Mouse (Mus musculus): ENCODE data around the gene Tspo2. TPM values are rescaled to one million over a fixed set of nuclear protein-coding genes. Genes with fewer than 3 reads are reported as not detected.

Gene Tspo2
- polyA plus RNA-seq, 1 experiment: 314 TPM

GRCm38 (mm10) chr17:48408526-48409291 lies 42.6 kb downstream of the Tspo2 start:
- peaks cover 4% of the 10 kb centered on the region for H3K4me1 ChIP-seq (ENCODE audit: control insufficient read depth, insufficient read depth, low read length)
- WGBS: under 1% methylated on average over 47 of the region's 47 CpGs

DNA sequence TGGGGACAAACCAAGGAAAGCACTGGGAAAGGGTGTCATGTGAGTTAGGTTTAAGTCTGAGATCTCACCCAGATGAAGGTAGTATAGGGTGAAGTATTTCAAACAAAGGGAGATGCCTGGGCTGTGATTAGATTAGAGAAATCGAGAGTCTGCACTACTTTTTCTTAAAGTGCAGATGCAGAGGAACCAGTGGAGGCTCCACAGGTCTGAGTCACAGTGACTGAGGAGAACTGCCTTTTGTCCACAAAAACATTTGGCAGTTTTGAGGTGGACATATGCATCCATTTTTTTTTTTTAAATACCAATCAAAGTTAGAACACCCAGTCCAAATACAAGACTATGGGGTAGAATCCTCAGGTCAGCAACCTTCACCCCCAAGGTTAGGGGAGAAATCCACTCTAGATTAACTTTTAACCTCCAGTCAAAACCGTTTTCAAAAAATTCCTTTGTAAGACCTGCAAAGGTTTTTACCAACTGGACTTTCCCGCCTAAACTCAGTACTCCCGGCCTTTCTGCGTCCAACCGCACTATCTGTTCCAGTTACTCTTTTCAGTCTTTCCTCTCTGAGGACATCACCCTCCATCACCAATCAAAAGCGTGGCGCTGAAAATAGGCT lies 43.3 kb downstream of the Tspo2 start:
- Histone ChIP-seq H3K4me3 (replicated peaks; ENCODE audit: control insufficient read depth, low read depth, low read length) (peak overlapping the region; percentile 78), H3K4me1 (ENCODE audit: control insufficient read depth, insufficient read depth, low read length) (peaks cover 4% of the 10 kb centered on the region), H3K27ac (ENCODE audit: control insufficient read depth, insufficient read depth, low read depth, low read length, poor library complexity) (peak overlapping the region; percentile 99)
- no peak for TF ChIP-seq POLR2A (IDR thresholded peaks at IDR 0.05; ENCODE audit: borderline replicate concordance, control insufficient read depth, low read depth, low read length)
- no peak for TF ChIP-seq CTCF (IDR thresholded peaks at IDR 0.05; ENCODE audit: control insufficient read depth, insufficient read depth, low read length)
- 4% methylated on average over 8 of the region's 8 CpGs for WGBS

More at GRCm38 (mm10) chr17:48408526-48409291, 42.6 kb downstream of the Tspo2 start:
- Histone ChIP-seq H3K27ac (ENCODE audit: control insufficient read depth, insufficient read depth, low read depth, low read length, poor library complexity) (peak overlapping the region; percentile 99), H3K4me3 (replicated peaks; ENCODE audit: control insufficient read depth, low read depth, low read length) (peak overlapping the region; percentile 87)
- TF ChIP-seq POLR2A (IDR thresholded peaks at IDR 0.05; ENCODE audit: borderline replicate concordance, control insufficient read depth, low read depth, low read length) (peak; percentile 90; the same call in 1 of the 2 replicates), CTCF (IDR thresholded peaks at IDR 0.05; ENCODE audit: control insufficient read depth, insufficient read depth, low read length) (no peak)

DNA sequence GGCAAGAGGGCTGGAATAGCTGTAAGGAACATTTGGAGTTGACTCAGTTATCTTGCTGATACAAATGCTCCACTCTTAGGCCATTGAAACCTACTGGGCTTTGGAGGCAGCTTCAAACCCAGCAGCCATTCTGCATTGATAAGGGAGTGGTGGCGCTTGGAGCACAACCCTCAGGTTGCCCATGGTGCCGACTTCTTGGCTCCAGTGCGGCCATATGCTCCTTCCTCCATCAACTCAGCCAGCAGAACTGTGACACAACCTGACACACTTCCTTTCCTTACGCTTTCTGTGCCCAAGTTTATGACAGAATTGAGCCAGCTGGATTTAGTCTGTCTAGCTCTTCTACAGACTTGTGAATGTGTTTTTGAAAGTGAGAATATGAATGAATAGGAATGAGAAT lies 44.2 kb downstream of the Tspo2 start:
- H3K4me1 ChIP-seq (ENCODE audit: control insufficient read depth, insufficient read depth, low read length): peaks cover 4% of the 10 kb centered on the region
- WGBS: 22% methylated on average over 4 of the region's 4 CpGs
- H3K4me3 ChIP-seq (replicated peaks; ENCODE audit: control insufficient read depth, low read depth, low read length): peak overlapping the region; percentile 23
- no peak for TF ChIP-seq POLR2A (IDR thresholded peaks at IDR 0.05; ENCODE audit: borderline replicate concordance, control insufficient read depth, low read depth, low read length)
- TF ChIP-seq CTCF (IDR thresholded peaks at IDR 0.05; ENCODE audit: control insufficient read depth, insufficient read depth, low read length): no peak
- peak overlapping the region; percentile 42; the same call in 1 of the 2 replicates for H3K27ac ChIP-seq (ENCODE audit: control insufficient read depth, insufficient read depth, low read depth, low read length, poor library complexity)

GRCm38 (mm10) chr17:48404706-48405105 lies 46.6 kb downstream of the Tspo2 start:
- peaks cover 4% of the 10 kb centered on the region for H3K4me1 ChIP-seq (ENCODE audit: control insufficient read depth, insufficient read depth, low read length)
- H3K4me3 ChIP-seq (replicated peaks; ENCODE audit: control insufficient read depth, low read depth, low read length): no peak overlapping the region
- TF ChIP-seq CTCF (IDR thresholded peaks at IDR 0.05; ENCODE audit: control insufficient read depth, insufficient read depth, low read length) (no peak), POLR2A (IDR thresholded peaks at IDR 0.05; ENCODE audit: borderline replicate concordance, control insufficient read depth, low read depth, low read length) (no peak)
- WGBS: 39% methylated on average over 1 of the region's 1 CpGs
- no peak overlapping the region for H3K27ac ChIP-seq (ENCODE audit: control insufficient read depth, insufficient read depth, low read depth, low read length, poor library complexity)

GRCm38 (mm10) chr17:48403848-48404247 lies 47.5 kb downstream of the Tspo2 start:
- H3K27ac ChIP-seq (ENCODE audit: control insufficient read depth, insufficient read depth, low read depth, low read length, poor library complexity): no peak overlapping the region; the same call in 1 of the 2 replicates
- peaks cover 4% of the 10 kb centered on the region for H3K4me1 ChIP-seq (ENCODE audit: control insufficient read depth, insufficient read depth, low read length)
- H3K4me3 ChIP-seq (replicated peaks; ENCODE audit: control insufficient read depth, low read depth, low read length): no peak overlapping the region
- WGBS: 64% methylated on average over 2 of the region's 2 CpGs
- TF ChIP-seq CTCF (IDR thresholded peaks at IDR 0.05; ENCODE audit: control insufficient read depth, insufficient read depth, low read length) (no peak), POLR2A (IDR thresholded peaks at IDR 0.05; ENCODE audit: borderline replicate concordance, control insufficient read depth, low read depth, low read length) (no peak)

- Histone ChIP-seq H3K4me3 (replicated peaks; ENCODE audit: control insufficient read depth, low read depth, low read length) (no peak overlapping the region), H3K4me1 (ENCODE audit: control insufficient read depth, insufficient read depth, low read length) (peaks cover 4% of the 10 kb centered on the region), H3K27ac (ENCODE audit: control insufficient read depth, insufficient read depth, low read depth, low read length, poor library complexity) (no peak overlapping the region)
- TF ChIP-seq POLR2A (IDR thresholded peaks at IDR 0.05; ENCODE audit: borderline replicate concordance, control insufficient read depth, low read depth, low read length): no peak
- TF ChIP-seq CTCF (IDR thresholded peaks at IDR 0.05; ENCODE audit: control insufficient read depth, insufficient read depth, low read length): no peak
- 90% methylated on average over 3 of the region's 3 CpGs for WGBS
Measured at GRCm38 (mm10) chr17:48402751-48403150, 48.6 kb downstream of the Tspo2 start.

- Histone ChIP-seq H3K4me1 (ENCODE audit: control insufficient read depth, insufficient read depth, low read length) (peaks cover 2% of the 10 kb centered on the region), H3K4me3 (replicated peaks; ENCODE audit: control insufficient read depth, low read depth, low read length) (no peak overlapping the region), H3K27ac (ENCODE audit: control insufficient read depth, insufficient read depth, low read depth, low read length, poor library complexity) (no peak overlapping the region)
- 78% methylated on average over 4 of the region's 4 CpGs for WGBS
- no peak for TF ChIP-seq CTCF (IDR thresholded peaks at IDR 0.05; ENCODE audit: control insufficient read depth, insufficient read depth, low read length)
- no peak for TF ChIP-seq POLR2A (IDR thresholded peaks at IDR 0.05; ENCODE audit: borderline replicate concordance, control insufficient read depth, low read depth, low read length)
Measured at GRCm38 (mm10) chr17:48401710-48402109, 49.6 kb downstream of the Tspo2 start.

Other genes with a start within 250 kb of the Tspo2 start
- 3.8 and 11.7 TPM in 2 replicates for gene Trem1, start 218.8 kb downstream of the Tspo2 start, polyA plus RNA-seq (2011; ENCODE audit: insufficient read depth, insufficient read length, low replicate concordance, missing spikeins)
- gene Trem3, start 203.7 kb downstream of the Tspo2 start, polyA plus RNA-seq (2011; ENCODE audit: insufficient read depth, insufficient read length, low replicate concordance, missing spikeins): 18.5 and 53.5 TPM in 2 replicates
- 5.4 and 21.2 TPM in 2 replicates for gene Treml4, start 187.2 kb downstream of the Tspo2 start, polyA plus RNA-seq (2011; ENCODE audit: insufficient read depth, insufficient read length, low replicate concordance, missing spikeins)
- 56.4 and 152 TPM in 2 replicates for gene Treml2, start 152.0 kb downstream of the Tspo2 start, polyA plus RNA-seq (2011; ENCODE audit: insufficient read depth, insufficient read length, low replicate concordance, missing spikeins)
- 14.0 and 32.4 TPM in 2 replicates for gene B430306N03Rik, start 135.4 kb downstream of the Tspo2 start, polyA plus RNA-seq (2011; ENCODE audit: insufficient read depth, insufficient read length, low replicate concordance, missing spikeins)
- 4.0 and 6.2 TPM in 2 replicates for gene Trem2, start 105.1 kb downstream of the Tspo2 start, polyA plus RNA-seq (2011; ENCODE audit: insufficient read depth, insufficient read length, low replicate concordance, missing spikeins)
- 58.8 and 115 TPM in 2 replicates for gene Treml1, start 91.6 kb downstream of the Tspo2 start, polyA plus RNA-seq (2011; ENCODE audit: insufficient read depth, insufficient read length, low replicate concordance, missing spikeins)
- 24.2 and 28.6 TPM in 2 replicates for gene Nfya, start 41.6 kb downstream of the Tspo2 start, polyA plus RNA-seq (2011; ENCODE audit: insufficient read depth, insufficient read length, low replicate concordance, missing spikeins)
- 36.6 and 44.1 TPM in 2 replicates for gene Oard1, start 41.5 kb downstream of the Tspo2 start, polyA plus RNA-seq (2011; ENCODE audit: insufficient read depth, insufficient read length, low replicate concordance, missing spikeins)
- 0.92 TPM in 1 of 2 replicates, not detected in the other for gene Apobec2, start 18.6 kb downstream of the Tspo2 start, polyA plus RNA-seq (2011; ENCODE audit: insufficient read depth, insufficient read length, low replicate concordance, missing spikeins)
- gene Unc5cl, start 3.4 kb upstream of the Tspo2 start, polyA plus RNA-seq (2011; ENCODE audit: insufficient read depth, insufficient read length, low replicate concordance, missing spikeins): 4.3 and 4.7 TPM in 2 replicates

Data from bone marrow, adult 2 months (tissue).